11 mouse cellular contexts compared by ENCODE assay signal in the genomic region with DNA sequence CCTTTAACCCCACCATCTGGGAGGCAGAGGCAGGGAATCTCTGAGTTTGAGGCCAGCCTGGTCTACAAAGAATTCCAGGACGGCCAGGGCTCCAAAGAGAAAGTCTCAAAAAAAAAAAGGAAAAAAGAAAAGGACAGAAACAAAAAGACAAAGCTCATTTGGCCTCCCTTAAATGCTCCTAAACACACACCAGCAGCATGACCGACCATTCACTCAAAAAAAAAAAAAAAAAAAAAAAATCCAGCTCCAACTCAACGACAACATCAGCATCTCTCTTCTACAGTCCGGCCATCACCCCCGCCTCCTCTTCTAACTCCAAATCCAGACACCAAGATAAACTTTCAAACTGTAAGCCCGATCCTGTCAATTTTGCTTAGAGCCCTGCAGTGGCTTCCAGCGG. TPM values are rescaled to one million over a fixed set of nuclear protein-coding genes. Genes with fewer than 3 reads are reported as not detected.
DNase-seq lines count a peak whose midpoint lies in the region; ATAC-seq and TF ChIP-seq lines count a peak whose summit lies in the region.
"Had no signal": no experiment of that assay in that cellular context is flagged by ENCODE, and none has a peak within 500 bp of the region (broad histone marks: within the 10 kb centered on the region; RNA-seq: fewer than 3 reads in every experiment).

No protein-coding gene starts in this region.

- H3K27ac ChIP-seq in liver, adult 2 months (replicated peaks; ENCODE audit: insufficient read depth, low read depth, low read length), result no peak overlapping the region
- peak overlapping the region; percentile 93; the same call in 1 of the 2 replicates for H3K27ac ChIP-seq in embryonic facial prominence, embryonic 12.5 days
- H3K27ac ChIP-seq in intestine, embryonic 15.5 days, result peak overlapping the region; percentile 83; the same call in 1 of the 2 replicates
- 0 out of 2 replicates have a peak overlapping the region, but pooled peaks have one; percentile 67 for H3K27ac ChIP-seq in neural tube, embryonic 12.5 days

- peaks cover 27% of the 10 kb centered on the region for H3K36me3 ChIP-seq in liver, adult 2 months (ENCODE audit: control insufficient read depth, insufficient read depth, low read length)
- H3K36me3 ChIP-seq in embryonic facial prominence, embryonic 12.5 days, result peaks cover 44% of the 10 kb centered on the region
- H3K36me3 ChIP-seq in intestine, embryonic 15.5 days, result peaks cover 30% of the 10 kb centered on the region
- peaks cover 44% of the 10 kb centered on the region for H3K36me3 ChIP-seq in neural tube, embryonic 12.5 days

- no peak for TF ChIP-seq CTCF in liver, adult 2 months (IDR thresholded peaks at IDR 0.05; ENCODE audit: low read depth, low read length)

- no peak for ATAC-seq in embryonic facial prominence, embryonic 12.5 days (ENCODE audit: insufficient number of reproducible peaks, insufficient read depth, low FRiP score, low TSS enrichment)
- no peak for ATAC-seq in intestine, embryonic 15.5 days
- no peak for ATAC-seq in neural tube, embryonic 12.5 days (ENCODE audit: low FRiP score, low read depth)
- no peak for ATAC-seq in granulocyte monocyte progenitor cell, adult 5-6 weeks (replicated peaks; ENCODE audit: poor library complexity, severe bottlenecking)
- no peak for ATAC-seq in erythroid progenitor cell, adult 5-6 weeks (replicated peaks; ENCODE audit: low FRiP score, poor library complexity, severe bottlenecking)

- peaks cover 14% of the 10 kb centered on the region; the same call in 1 of the 2 replicates for H3K79me2 ChIP-seq in liver, adult 2 months (ENCODE audit: control insufficient read depth, insufficient read depth, low read length)

- peak overlapping the region; percentile 81 for H3K4me2 ChIP-seq in embryonic facial prominence, embryonic 12.5 days (replicated peaks)
- H3K4me2 ChIP-seq in intestine, embryonic 15.5 days (replicated peaks), result peak overlapping the region; percentile 88
- peak overlapping the region; percentile 93 for H3K4me2 ChIP-seq in neural tube, embryonic 12.5 days (replicated peaks)

- DNase-seq in liver, adult 2 months (ENCODE audit: extremely low read depth, low read depth, low spot score), result no peak
- no peak for DNase-seq in liver
- DNase-seq in spleen, postnatal 10 days (ENCODE audit: low spot score in 2 of 2), result no peak
- DNase-seq: adrenal gland, postnatal 14 days; kidney, adult 11 months; spleen, adult 18-20 months had no signal

- no peaks in the 10 kb centered on the region for H3K9me3 ChIP-seq in embryonic facial prominence, embryonic 12.5 days
- H3K9me3 ChIP-seq in intestine, embryonic 15.5 days, result no peaks in the 10 kb centered on the region
- no peaks in the 10 kb centered on the region for H3K9me3 ChIP-seq in neural tube, embryonic 12.5 days

- peak overlapping the region; percentile 88 for H3K9ac ChIP-seq in liver, adult 2 months (ENCODE audit: low read depth, low read length)
- peak overlapping the region; percentile 96 for H3K9ac ChIP-seq in embryonic facial prominence, embryonic 12.5 days
- peak overlapping the region; percentile 95 for H3K9ac ChIP-seq in intestine, embryonic 15.5 days
- H3K9ac ChIP-seq in neural tube, embryonic 12.5 days, result peak overlapping the region; percentile 98

- WGBS in liver, adult 2 months, result 7% methylated on average over 7 of the region's 7 CpGs
- 12% methylated on average over 7 of the region's 7 CpGs for WGBS in embryonic facial prominence, embryonic 12.5 days
- 6% methylated on average over 7 of the region's 7 CpGs for WGBS in intestine, embryonic 15.5 days
- 16% methylated on average over 7 of the region's 7 CpGs for WGBS in neural tube, embryonic 12.5 days

- H3K27me3 ChIP-seq in liver, adult 2 months (ENCODE audit: control insufficient read depth, insufficient read depth, low read length), result no peaks in the 10 kb centered on the region
- H3K27me3 ChIP-seq in embryonic facial prominence, embryonic 12.5 days, result no peaks in the 10 kb centered on the region
- H3K27me3 ChIP-seq in intestine, embryonic 15.5 days (replicated peaks), result no peaks in the 10 kb centered on the region
- H3K27me3 ChIP-seq in neural tube, embryonic 12.5 days (replicated peaks), result no peaks in the 10 kb centered on the region

- TF ChIP-seq POLR2A in liver, adult 2 months (IDR thresholded peaks at IDR 0.05; ENCODE audit: extremely low read depth, insufficient read depth, low read length), result no peak

- H3K4me1 ChIP-seq in liver, adult 2 months (ENCODE audit: control insufficient read depth, insufficient read depth, low read length), result peaks cover 3% of the 10 kb centered on the region
- H3K4me1 ChIP-seq in embryonic facial prominence, embryonic 12.5 days, result peaks cover 16% of the 10 kb centered on the region
- peaks cover 14% of the 10 kb centered on the region for H3K4me1 ChIP-seq in intestine, embryonic 15.5 days (replicated peaks)
- H3K4me1 ChIP-seq in neural tube, embryonic 12.5 days, result peaks cover 25% of the 10 kb centered on the region

- H3K4me3 ChIP-seq in liver, adult 2 months (ENCODE audit: insufficient read depth, low read depth, low read length), result peak overlapping the region; percentile 90
- peak overlapping the region; percentile 99 for H3K4me3 ChIP-seq in embryonic facial prominence, embryonic 12.5 days
- H3K4me3 ChIP-seq in intestine, embryonic 15.5 days (replicated peaks), result peak overlapping the region; percentile 94
- H3K4me3 ChIP-seq in neural tube, embryonic 12.5 days, result peak overlapping the region; percentile 96

RNA-seq across cellular contexts. Expression of a gene that starts 1.0 kb away (rescaled TPM):
- total RNA-seq in liver, adult 2 months (2014; rRNA removed), result 57.3 and 64.2 TPM in 2 replicates
- 49.8 and 61.5 TPM in 2 replicates for polyA plus RNA-seq in liver, adult 2 months (2012; rRNA removed)
- polyA plus RNA-seq in embryonic facial prominence, embryonic 12.5 days (2016; fragmentation: Nextera tagmentation; extraction: Ambion mirVana), result 343 and 361 TPM in 2 replicates
- polyA plus RNA-seq in intestine, embryonic 15.5 days (2015; fragmentation: Nextera tagmentation; extraction: Ambion mirVana), result 335 and 348 TPM in 2 replicates
- 311 and 324 TPM in 2 replicates for polyA plus RNA-seq in neural tube, embryonic 12.5 days (2016; fragmentation: Nextera tagmentation; extraction: Ambion mirVana)
- 280 and 311 TPM in 2 replicates for total RNA-seq in granulocyte monocyte progenitor cell, adult 5-6 weeks (2014; fragmentation: Nextera tagmentation)
- 188 and 228 TPM in 2 replicates for total RNA-seq in granulocyte monocyte progenitor cell, adult 5-6 weeks (2017)
- 107 and 136 TPM in 2 replicates for total RNA-seq in erythroid progenitor cell, adult 5-6 weeks (2015; ENCODE audit: low replicate concordance)
- 107 and 108 TPM in 2 replicates for total RNA-seq in erythroid progenitor cell, adult 5-6 weeks (2017; ENCODE audit: low replicate concordance)

RNA-seq across cellular contexts. Expression of a gene that starts 8.7 kb away (rescaled TPM):
- total RNA-seq in liver, adult 2 months (2014; rRNA removed), result 0.09 and 0.20 TPM in 2 replicates
- polyA plus RNA-seq in liver, adult 2 months (2012; rRNA removed), result 0.10 and 0.22 TPM in 2 replicates
- 0.28 and 0.52 TPM in 2 replicates for polyA plus RNA-seq in embryonic facial prominence, embryonic 12.5 days (2016; fragmentation: Nextera tagmentation; extraction: Ambion mirVana)
- polyA plus RNA-seq in intestine, embryonic 15.5 days (2015; fragmentation: Nextera tagmentation; extraction: Ambion mirVana), result 5.1 and 5.6 TPM in 2 replicates
- 0.06 and 0.15 TPM in 2 replicates for polyA plus RNA-seq in neural tube, embryonic 12.5 days (2016; fragmentation: Nextera tagmentation; extraction: Ambion mirVana)
- total RNA-seq in granulocyte monocyte progenitor cell, adult 5-6 weeks (2014; fragmentation: Nextera tagmentation), result not detected in 2 replicates
- total RNA-seq in granulocyte monocyte progenitor cell, adult 5-6 weeks (2017), result not detected in 2 replicates
- total RNA-seq in erythroid progenitor cell, adult 5-6 weeks (2015; ENCODE audit: low replicate concordance), result not detected in 2 replicates
- total RNA-seq in erythroid progenitor cell, adult 5-6 weeks (2017; ENCODE audit: low replicate concordance), result not detected in 2 replicates

RNA-seq across cellular contexts. Expression of a gene that starts 31.2 kb away (rescaled TPM):
- total RNA-seq in liver, adult 2 months (2014; rRNA removed), result 22.4 and 49.3 TPM in 2 replicates
- polyA plus RNA-seq in liver, adult 2 months (2012; rRNA removed), result 108 and 119 TPM in 2 replicates
- 54.1 and 57.6 TPM in 2 replicates for polyA plus RNA-seq in embryonic facial prominence, embryonic 12.5 days (2016; fragmentation: Nextera tagmentation; extraction: Ambion mirVana)
- 66.3 and 69.1 TPM in 2 replicates for polyA plus RNA-seq in intestine, embryonic 15.5 days (2015; fragmentation: Nextera tagmentation; extraction: Ambion mirVana)
- 40.9 and 43.0 TPM in 2 replicates for polyA plus RNA-seq in neural tube, embryonic 12.5 days (2016; fragmentation: Nextera tagmentation; extraction: Ambion mirVana)
- total RNA-seq in granulocyte monocyte progenitor cell, adult 5-6 weeks (2014; fragmentation: Nextera tagmentation), result 35.8 and 47.2 TPM in 2 replicates
- total RNA-seq in granulocyte monocyte progenitor cell, adult 5-6 weeks (2017), result 27.4 and 31.6 TPM in 2 replicates
- total RNA-seq in erythroid progenitor cell, adult 5-6 weeks (2015; ENCODE audit: low replicate concordance), result 4.2 and 8.6 TPM in 2 replicates
- total RNA-seq in erythroid progenitor cell, adult 5-6 weeks (2017; ENCODE audit: low replicate concordance), result 5.6 and 17.9 TPM in 2 replicates

RNA-seq across cellular contexts. Expression of a gene that starts 56.4 kb away (rescaled TPM):
- total RNA-seq in liver, adult 2 months (2014; rRNA removed), result 2.1 and 2.6 TPM in 2 replicates
- polyA plus RNA-seq in liver, adult 2 months (2012; rRNA removed), result 8.7 and 11.9 TPM in 2 replicates
- polyA plus RNA-seq in embryonic facial prominence, embryonic 12.5 days (2016; fragmentation: Nextera tagmentation; extraction: Ambion mirVana), result 5.9 and 6.2 TPM in 2 replicates
- polyA plus RNA-seq in intestine, embryonic 15.5 days (2015; fragmentation: Nextera tagmentation; extraction: Ambion mirVana), result 7.5 and 10.5 TPM in 2 replicates
- polyA plus RNA-seq in neural tube, embryonic 12.5 days (2016; fragmentation: Nextera tagmentation; extraction: Ambion mirVana), result 3.8 and 5.2 TPM in 2 replicates
- total RNA-seq in granulocyte monocyte progenitor cell, adult 5-6 weeks (2014; fragmentation: Nextera tagmentation), result 4.3 and 5.2 TPM in 2 replicates
- 2.7 and 4.1 TPM in 2 replicates for total RNA-seq in granulocyte monocyte progenitor cell, adult 5-6 weeks (2017)
- total RNA-seq in erythroid progenitor cell, adult 5-6 weeks (2015; ENCODE audit: low replicate concordance), result 2.5 and 3.8 TPM in 2 replicates
- total RNA-seq in erythroid progenitor cell, adult 5-6 weeks (2017; ENCODE audit: low replicate concordance), result 2.3 and 13.5 TPM in 2 replicates

RNA-seq across cellular contexts. Expression of a gene that starts 56.4 kb away (rescaled TPM):
- total RNA-seq in liver, adult 2 months (2014; rRNA removed), result 2.5 and 3.9 TPM in 2 replicates
- 5.3 and 7.5 TPM in 2 replicates for polyA plus RNA-seq in liver, adult 2 months (2012; rRNA removed)
- polyA plus RNA-seq in embryonic facial prominence, embryonic 12.5 days (2016; fragmentation: Nextera tagmentation; extraction: Ambion mirVana), result 10.0 and 12.3 TPM in 2 replicates
- polyA plus RNA-seq in intestine, embryonic 15.5 days (2015; fragmentation: Nextera tagmentation; extraction: Ambion mirVana), result 7.2 and 9.9 TPM in 2 replicates
- 5.0 TPM in 2 replicates for polyA plus RNA-seq in neural tube, embryonic 12.5 days (2016; fragmentation: Nextera tagmentation; extraction: Ambion mirVana)
- 1.1 TPM in 1 of 2 replicates, not detected in the other for total RNA-seq in granulocyte monocyte progenitor cell, adult 5-6 weeks (2014; fragmentation: Nextera tagmentation)
- total RNA-seq in granulocyte monocyte progenitor cell, adult 5-6 weeks (2017), result 0.21 and 0.43 TPM in 2 replicates
- total RNA-seq in erythroid progenitor cell, adult 5-6 weeks (2015; ENCODE audit: low replicate concordance), result 0.84 TPM in 1 of 2 replicates, not detected in the other
- total RNA-seq in erythroid progenitor cell, adult 5-6 weeks (2017; ENCODE audit: low replicate concordance), result not detected in 2 replicates
